Mouse (Mus musculus) 3T3-L1 (cell line): ENCODE measurements around the gene Aamp.
"Not testable (repeated sequence)": the region's sequence is repeated elsewhere in the genome, so short reads cannot be mapped to it uniquely, and the experiment has no call there.

Experiments
- DNase-seq: peaks from one replicate; pipeline ENCODE4 v3.0.0-alpha.2; 2015; ENCODE audit warnings: low read depth, low spot score

The Aamp gene

DNA sequence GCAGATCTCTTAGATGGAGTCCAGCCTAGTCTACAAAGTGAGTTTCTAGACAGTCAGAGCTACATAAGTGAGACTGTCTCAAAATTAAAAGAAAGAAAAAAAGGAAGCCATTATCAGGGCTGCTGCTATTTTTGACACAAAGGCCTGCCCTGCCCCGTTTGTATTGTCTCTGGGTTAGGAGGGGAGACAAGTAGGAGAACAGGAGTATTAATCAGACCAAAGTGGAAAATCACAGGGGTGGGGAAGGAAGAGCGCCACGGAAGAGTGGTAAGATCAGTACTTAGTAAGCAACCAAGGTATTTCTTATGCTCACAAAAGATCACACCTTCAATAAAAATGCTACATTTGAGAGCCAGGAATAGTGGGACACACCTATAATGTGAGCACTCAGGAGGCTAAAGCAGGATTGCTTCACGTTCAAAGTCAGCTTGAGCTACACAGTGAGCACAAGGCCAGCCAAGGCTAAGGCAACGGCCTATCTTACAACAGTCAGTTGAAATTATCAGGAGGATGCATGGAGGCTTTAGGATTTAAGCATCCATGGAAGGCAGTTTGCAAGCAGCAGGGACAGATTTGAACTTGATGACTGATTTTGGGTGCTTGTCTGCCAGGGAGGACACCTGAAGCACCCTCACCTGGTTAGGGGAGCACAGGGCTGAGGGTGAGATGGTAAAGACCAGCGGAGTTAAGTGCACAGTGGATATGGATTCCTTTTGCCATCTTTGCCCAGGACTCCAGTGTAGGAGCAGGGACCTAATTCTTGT is 16.0 kb upstream of the Aamp start:
- no peak for DNase-seq

DNA sequence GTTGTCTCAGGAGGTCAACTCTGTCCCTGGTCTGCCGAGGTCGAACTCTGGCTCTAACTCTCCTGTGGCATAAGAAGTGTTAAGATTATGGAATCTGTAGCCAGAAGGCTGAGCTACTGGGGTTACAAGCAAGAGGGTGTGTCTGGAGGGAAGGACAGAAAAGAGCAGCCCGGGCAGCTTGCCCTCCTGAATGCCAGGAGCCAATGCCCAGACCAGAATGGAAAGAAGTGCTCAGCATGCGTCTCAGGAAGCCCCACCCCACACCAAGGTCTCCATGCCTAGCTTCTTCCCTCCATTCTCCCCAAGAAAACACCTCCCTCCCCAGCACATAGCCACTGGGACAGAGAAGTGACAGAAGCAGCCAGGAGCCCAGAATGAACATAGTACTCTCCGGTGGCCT is 14.5 kb upstream of the Aamp start:
- peak; percentile 72 for DNase-seq

DNA sequence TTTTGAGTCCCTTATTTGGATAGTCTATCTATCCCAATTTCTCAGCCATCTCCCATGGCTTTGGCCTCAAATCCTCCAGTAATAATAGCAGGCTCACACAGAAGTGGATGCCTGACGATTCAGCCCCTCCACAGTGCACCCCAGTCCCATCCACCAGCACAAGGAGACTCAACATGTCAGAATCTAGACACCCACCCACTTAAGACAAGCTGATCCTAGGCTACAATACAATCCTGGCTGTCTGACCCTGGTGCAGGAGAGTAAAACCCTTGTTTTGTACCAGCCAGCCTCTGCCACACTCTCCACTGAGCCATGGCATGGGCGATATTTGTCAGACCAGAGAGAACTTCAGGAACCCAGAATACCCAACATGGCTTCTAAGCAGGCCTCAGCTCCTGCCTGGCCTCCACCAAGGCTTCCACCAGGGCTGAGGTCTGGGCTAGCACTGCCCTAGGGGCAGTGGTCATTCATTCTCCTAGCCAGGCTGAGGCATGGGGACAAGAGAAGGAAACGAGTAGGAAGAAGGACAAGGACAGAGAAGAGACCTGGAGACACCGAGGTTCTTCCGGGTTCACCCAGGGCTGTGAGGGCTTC is 13.7 kb upstream of the Aamp start:
- DNase-seq, result no peak

DNA sequence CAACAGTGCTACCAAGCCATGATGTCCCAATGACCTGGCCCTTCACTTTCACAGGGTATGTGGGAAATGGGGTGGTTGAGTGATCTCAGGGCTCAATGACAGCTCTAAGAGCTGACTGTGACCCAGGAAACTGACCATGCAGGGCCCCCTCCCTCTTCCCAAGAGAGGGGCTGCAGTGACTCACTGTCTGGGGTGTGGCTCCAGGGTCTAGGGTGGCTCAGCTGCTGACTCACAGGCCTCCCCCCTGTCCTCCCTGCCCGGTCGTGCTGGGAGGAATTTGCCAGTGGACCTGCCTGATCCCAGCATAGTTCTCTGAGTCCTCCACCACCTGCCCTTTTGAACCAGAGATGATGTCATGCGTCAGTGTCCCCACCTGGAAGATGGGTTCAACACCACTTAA is 12.7 kb upstream of the Aamp start:
- peak; percentile 61 for DNase-seq

DNA sequence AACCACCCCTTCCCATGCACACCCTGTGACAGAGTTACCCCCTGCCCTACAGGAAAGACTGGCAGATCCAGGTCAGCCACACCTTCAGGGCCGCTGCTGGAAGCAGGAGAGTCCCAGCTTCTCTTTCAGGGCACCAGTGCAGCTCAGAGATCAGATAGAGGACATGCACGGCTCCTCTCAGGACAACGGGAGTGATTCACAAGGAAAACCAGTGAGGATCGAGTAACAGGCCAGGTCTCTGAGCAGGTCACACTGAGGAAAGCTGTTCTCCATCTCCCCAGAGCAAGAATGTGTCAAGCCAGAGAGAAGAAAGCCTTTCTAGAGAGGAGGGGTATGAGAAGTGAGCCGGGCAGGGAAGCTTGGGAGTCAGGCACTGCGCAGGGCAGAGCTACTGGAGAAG is 11.9 kb upstream of the Aamp start:
- DNase-seq, result peak; percentile 55

DNA sequence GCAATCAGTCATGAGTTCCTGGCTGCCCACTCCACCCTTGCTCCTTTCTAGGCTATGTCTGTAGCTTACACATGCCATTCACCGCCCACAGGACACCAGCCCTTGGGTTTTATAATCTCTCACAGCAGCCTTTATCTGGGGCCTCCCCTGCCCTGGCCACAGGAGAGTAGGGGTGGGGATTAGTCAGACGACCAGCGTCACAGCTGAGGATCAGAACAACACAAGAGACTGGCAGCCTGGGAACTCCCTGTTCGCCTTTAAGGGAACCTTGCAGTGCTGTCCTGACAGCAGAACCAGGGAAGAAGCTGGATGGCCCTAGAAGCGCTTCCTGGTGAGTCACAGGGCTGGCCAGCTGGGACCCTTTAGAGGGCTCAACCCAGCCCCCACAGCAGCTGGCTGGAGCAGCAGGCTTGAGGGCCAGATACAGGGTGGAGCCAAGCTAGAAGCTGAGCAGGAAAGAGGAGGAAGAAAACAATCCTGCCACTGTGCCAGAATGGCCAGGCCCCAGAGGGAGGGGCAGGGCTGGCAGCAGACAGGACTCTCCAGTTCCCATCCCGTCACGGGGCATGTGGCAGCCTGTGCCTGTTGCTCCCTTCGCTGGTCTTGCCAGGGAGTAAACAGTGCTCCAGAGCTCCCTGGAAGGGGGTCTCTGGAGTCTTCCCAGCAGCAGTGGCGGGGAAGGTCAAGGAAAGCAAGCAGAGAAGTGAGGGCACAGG is 11.1 kb upstream of the Aamp start:
- DNase-seq, result peak; percentile 99

DNA sequence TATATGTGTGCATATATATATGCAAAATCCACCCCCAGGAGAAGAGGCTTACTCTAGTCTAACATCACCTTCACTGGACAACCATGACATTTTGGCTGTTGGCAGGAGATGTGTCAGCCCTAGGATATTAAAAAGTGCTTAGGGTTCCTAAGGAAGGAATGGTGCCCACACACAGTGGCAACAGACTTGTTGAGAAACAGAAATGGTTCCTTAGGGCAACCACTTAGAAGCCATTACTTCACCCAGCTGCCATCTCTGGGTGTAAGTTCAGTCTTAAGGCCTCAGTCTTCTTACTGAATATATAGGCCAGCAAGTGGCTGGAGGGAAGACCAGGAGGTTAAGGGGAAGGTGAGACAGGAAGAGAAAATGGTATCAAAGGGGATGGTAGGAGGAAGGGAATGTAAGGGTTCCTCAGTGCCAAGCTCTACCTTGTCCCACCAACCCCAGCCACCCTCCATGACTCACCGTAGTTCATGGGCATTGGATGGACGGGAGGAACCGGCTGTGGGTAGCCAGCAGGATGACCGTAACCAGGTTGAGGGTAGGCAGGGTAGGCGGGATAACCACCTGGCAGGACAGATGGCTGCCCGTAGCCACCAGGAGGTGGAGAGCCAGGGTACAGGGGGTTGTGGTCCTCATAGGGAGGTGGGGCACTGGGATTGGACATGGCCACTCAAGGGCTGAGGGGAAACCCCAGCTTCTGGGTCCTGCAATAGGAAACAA is 10.4 kb upstream of the Aamp start:
- no peak for DNase-seq

DNA sequence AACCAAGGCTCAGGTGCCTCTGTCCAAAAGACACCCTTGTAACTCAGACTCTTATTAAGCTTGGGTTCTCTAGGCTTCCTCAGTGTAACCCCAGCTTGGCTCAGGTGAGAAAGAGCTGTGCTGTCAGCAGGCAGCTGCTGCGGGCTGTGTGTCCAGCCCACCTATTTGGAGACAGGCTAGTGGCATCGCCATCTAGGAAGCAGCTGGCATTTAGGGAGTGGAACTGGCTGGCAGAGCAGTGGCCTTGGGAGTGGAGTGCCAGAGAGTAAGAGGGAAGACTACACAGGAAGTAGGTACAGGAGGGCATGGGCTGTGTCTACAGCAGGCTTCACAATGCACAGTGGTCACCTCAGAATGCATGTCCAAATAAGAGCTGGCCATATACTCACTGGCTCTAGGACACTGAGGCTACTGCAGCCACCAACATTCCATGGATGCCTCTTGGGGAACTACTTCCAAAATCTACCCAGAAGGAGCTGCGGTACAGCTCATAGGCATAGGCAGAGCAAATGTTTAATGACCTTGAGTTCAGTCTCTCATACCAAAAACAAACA is 9.6 kb upstream of the Aamp start:
- no peak for DNase-seq

DNA sequence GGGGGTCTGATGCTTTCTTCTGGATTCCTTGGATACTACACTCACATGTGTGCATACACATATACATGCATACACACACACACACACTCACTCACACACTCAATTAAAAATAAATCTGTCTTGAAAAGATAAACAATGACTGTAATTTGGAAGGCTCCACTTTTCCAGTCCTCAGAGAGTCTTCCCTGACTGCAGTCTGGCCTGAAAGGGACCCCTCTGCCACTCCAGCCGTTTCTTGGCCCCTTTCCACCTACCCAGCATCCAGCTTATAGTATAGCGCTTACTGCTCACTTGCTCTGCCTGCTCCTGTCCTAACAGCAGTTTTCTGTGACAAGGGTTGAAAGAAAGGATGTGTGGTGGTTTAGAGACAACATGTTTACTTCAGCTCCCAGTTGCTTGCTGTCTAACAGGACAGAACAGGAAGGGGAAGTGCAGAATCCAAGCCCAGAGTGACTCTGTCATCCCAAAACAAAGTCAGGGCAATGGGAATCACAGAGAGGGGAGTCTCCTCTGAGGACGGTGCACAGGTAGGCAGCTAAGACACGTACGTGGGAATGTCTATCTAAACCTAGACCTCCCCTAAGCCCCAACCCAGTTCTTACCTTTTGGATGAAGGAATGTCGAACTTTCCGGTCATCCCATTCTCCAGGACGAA is 8.9 kb upstream of the Aamp start:
- no peak for DNase-seq

DNA sequence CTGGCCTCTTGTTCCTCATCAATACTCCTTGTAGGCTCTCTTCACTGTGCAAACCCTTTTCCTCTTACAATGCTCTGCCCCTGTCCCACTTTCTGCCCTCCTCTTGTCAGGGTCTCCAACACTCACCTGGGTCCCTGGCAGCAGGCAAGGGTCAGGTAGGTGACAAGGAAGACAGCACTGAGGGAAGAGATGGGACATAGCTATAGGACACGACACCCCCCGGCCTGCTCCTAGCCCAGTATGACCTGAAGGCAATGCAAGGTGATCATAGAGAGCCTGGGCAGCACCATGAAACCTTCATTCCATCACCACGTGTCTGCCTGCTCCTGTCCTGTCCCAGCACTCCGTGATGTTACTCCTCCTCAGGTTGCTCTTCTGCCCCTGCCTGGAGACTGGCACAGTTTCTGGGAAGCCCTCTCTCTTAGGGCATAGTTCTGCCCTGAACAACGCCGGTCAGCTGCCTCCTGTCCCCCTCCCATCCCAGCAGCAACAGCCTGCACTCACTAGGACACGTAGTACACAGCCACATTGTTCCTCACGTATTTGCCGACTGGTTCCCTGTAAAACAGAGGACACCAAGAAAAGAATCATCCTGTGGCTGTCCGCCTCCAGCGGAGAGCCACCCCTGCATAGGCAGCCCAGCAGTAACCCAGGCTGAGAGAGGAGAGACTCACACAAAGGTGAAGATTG is 7.9 kb upstream of the Aamp start:
- DNase-seq, result no peak

DNA sequence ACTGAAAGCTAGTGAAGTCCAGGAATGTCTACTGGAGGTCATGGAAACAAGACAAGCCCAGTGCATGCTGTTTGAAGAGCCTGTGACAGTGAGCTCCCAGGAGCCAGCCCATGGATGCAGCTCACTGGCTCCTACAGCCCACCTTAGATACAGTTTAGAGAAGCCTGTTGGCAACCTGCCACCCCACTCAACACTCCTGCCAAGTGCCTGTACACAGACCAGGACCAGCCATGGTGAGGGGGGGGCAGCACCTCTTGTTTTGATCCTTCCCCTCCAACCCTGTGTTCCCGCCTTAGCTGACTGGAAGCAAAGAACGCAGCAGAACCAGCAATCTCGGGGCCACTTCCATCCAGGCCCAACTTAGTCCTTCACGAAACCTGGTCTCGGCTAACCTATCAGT is 5.6 kb upstream of the Aamp start:
- DNase-seq, result no peak

DNA sequence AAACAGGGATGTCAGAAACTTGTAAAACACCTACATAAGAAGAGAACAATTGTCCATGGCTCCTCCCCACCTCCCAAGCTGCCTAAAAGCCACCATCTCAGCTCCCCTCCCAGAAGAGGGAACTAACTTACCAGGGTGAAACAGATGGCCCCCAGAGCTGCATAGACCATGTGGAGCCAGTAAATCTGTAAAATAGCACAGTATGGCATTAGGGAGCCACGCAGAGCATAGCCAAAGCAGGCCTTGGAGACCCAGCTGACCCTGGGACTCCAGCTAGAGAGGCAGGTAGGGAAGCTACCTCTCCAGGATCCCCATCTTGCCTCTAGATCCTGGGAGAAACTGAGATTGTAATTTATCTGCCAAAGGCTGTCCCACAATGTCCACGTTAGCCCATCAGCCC is 5.2 kb upstream of the Aamp start:
- no peak for DNase-seq

DNA sequence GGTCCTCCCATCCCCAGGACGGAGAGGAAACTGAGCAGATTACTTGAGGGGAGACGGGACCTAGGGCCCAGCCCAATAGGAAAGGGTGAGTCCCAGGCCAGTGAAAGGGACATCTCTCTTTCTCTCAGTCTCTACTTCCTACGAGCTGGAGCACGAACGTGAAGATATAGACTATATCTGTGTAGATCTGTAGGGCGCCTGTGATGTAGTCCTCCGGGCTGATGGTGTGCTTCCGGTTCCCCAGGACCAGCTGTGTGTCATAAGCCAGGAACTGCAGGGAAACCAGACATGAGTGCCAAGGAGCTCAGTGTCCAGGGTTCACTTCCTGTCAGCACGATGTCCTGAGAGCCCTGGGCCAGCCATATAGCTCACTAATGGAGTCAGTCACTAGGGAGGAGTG is 4.7 kb upstream of the Aamp start:
- no peak for DNase-seq

DNA sequence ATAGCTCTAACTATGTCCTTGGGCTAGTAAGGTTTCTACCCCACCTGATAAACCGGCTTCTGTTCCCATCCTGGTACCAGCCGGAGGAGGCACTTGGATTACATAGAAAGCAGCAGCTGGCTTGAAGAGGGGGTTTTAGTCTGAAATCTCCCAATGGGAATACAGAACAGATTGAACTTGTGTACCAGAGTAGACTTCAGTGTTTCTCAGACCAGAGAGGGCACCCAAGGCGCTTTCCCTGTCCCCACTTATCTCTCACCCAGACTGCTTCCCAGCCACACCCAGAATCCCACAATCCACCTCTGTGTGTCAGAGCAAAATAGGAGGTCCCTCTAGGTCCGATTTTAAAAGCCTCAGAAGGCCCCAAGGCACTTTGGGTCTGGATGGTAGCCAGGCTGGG is 3.8 kb upstream of the Aamp start:
- no peak for DNase-seq

DNA sequence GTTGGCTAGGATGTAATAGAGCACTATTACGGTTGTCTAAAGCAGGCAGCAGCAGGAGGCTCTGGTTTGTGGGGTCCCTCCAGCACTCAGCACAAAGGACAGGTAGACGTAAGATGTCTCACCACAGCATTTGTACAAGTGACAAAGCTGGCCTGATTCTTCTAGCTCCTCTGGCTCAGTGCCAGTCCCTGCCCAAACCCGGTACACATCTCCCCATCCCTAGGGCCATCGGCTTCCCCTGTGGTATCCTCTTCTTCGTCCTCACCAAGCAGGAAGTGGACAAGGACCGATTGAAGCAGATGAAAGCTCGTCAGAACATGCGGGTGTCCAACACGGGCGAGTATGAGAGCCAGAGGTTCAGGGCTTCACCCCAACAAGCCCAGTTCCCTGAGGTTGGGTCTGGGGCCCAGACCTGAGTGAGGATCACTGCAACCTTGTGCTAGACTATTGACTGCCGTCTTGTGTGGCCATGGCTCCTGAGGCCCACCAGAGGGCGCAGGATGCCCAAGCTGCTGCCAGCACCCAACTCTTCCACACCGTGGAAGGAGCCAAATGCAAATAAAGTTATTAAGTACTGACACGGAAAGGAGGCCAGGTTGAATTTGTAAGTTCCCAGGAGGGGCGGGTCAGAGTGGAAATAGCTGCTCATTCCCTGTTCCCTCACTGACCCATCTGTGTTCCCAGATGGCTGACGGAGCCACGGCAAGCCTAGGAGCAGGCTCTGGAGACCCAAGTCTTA is 2.5 kb upstream of the Aamp start:
- DNase-seq, result not testable (repeated sequence)

DNA sequence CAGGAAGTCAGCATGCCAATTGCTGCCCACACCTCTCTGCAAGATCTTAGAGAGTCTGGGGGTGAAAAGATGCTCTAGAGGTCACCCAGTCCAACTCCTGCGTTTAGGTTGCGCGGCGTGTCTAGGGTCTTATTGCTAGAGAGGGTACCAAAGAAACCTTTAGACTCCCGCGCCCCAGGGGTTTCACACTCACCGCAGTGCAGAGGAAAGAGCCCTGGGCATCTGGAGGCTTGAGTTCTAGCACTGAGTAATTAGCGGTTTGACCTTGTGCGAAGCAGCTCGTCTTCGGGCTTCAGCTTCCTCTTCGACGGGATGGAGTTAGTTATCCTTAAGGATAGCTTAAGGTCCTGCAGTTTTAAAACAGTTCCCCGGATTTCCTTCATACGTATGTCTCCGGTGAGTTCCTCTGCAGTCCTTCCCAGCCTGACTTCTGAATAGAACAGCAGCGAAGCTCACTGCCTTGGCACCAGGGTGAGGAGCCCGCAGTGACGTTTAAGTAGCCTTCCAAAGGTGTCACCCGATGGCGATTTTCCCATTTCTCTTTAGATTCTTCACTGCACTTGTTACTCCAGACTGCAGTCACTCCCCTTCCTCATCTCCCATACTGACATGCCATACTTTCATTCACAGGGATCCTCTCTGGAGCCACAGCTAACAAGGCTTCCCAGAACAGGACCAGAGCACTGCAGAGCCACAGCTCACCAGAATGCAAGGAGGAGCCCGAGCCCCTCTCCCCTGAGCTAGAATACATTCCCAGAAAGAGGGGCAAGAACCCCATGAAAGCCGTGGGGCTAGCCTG is 873 bp upstream of the Aamp start:
- DNase-seq, result peak; percentile 57

DNA sequence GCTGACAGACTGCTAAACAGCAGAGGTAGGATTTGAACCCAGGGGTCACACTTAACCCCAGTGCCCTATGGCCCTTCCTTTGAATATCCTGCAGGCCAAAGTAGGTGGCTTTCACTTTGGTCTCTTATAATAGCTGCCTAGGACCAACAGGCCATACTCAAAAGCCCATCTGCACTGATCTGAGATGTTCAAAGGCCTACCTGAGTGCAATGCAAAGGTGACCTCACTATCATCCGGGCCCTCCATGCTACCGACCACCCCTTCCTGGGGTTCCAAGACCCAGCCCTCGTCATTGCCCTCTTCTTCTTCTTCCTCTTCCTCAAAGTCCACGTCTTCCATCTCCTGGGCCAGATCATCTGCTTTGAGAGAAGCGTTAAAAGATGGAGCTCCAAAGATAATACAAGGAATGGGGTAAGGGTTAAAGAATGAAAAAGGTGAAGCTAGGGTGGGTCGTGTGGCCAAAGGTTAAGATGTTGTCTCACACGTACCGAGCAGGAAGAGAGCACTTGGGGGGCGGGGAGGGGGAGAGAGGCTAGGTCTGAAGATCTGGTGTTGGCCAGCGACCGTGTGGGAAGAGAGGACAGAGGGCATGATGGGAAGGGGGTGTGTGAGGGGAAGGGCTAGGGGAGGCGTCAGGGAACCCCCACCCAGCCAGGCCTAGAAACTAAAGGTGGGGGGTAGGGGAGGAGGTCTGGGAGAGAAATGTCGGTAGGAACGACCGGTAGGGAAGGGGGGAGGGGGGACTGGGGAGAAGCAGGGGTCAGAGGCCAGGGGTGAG is 663 bp downstream of the Aamp start:
- DNase-seq, result peak; percentile 68

DNA sequence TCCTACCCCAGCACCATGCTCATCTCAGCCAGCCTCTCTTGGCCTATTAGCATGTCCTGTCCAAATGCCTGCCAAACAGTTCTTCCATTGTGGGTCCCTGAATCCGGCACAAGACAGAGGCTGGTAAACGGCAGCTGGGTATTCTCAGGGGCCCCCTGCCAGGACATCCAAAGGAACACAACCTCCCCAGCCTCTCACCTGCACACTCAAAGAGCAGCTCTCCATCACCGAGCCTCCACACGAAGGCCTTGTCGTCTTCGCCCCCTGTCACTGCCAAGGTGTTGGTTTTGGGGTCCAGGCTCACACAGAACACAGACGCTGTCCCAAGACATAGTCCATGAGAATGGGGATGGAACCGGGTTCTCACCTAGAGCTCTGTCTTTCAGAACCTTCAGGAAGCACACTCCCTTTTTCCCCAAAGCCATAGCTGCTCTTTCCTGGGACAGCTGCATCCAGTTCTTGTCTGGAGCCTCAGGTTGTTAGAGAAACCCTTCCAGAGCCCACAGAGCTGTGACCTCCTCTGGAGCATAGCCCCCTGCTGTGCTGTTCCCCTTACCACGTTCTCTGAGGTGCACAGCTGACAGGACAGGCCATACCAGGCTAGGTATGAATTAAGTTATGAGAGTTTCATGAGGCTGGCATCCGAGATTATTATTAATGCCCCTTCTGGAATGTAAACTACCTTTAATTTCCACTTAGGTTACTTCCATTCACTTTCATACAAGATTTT is 1.5 kb downstream of the Aamp start:
- DNase-seq, result no peak
